Mouse (Mus musculus) heart, embryonic 12.5 days (tissue): ENCODE results near the gene Hhipl1. TPM values are rescaled to one million over a fixed set of nuclear protein-coding genes. Genes with fewer than 3 reads are reported as not detected.

Source experiments
- ATAC-seq: fragments of 200-750 bp; cut with Nextera tagmentation; 2 replicates; pipeline ENCODE4 v1.8.0; 2017; ENCODE audit warnings: moderate TSS enrichment, moderate library complexity; ENCODE audit not compliant: insufficient number of reproducible peaks, low FRiP score
- H3K27ac ChIP-seq: fragments of 300-500 bp; sonication (generic); 2 replicates; pipeline ENCODE4 v1.5.1; 2016; ENCODE audit warnings: mild to moderate bottlenecking, moderate library complexity; ENCODE audit not compliant: poor library complexity, severe bottlenecking
- H3K27me3 ChIP-seq: fragments of 300-500 bp; sonication (generic); replicated peaks from 2 replicates; pipeline ENCODE4 v1.6.1; 2016; ENCODE audit warnings: mild to moderate bottlenecking, moderate library complexity
- H3K36me3 ChIP-seq: fragments of 300-500 bp; sonication (generic); 2 replicates; pipeline ENCODE4 v1.6.1; 2016; ENCODE audit warnings: mild to moderate bottlenecking, moderate library complexity
- H3K4me1 ChIP-seq: fragments of 300-500 bp; sonication (generic); replicated peaks from 2 replicates; pipeline ENCODE4 v1.6.1; 2016; ENCODE audit warnings: mild to moderate bottlenecking
- H3K4me2 ChIP-seq: fragments of 300-500 bp; sonication (generic); 2 replicates; pipeline ENCODE4 v1.6.1; 2016; ENCODE audit warnings: mild to moderate bottlenecking, moderate library complexity
- H3K4me3 ChIP-seq: fragments of 300-500 bp; sonication (generic); 2 replicates; pipeline ENCODE4 v1.5.1; 2016; ENCODE audit warnings: mild to moderate bottlenecking
- H3K9ac ChIP-seq: fragments of 300-500 bp; sonication (generic); 2 replicates; pipeline ENCODE4 v1.6.1; 2016; ENCODE audit warnings: mild to moderate bottlenecking, moderate library complexity
- H3K9me3 ChIP-seq: fragments of 300-500 bp; sonication (generic); replicated peaks from 2 replicates; pipeline ENCODE4 v1.6.1; 2016; ENCODE audit warnings: mild to moderate bottlenecking, moderate library complexity
- WGBS: fragments of 180-500 bp; shearing (Covaris S2); methylation state at CpG from one replicate; pipeline ENCODE4 v1.1.7; 2016; 5-methylcytosine and 5-hydroxymethylcytosine counted together
- polyA plus RNA-seq: library from polyadenylated mRNA; unstranded; fragments of >200 nt; fragmentation: Nextera tagmentation; extraction: Ambion mirVana; gene quantifications from 2 replicates; pipeline ENCODE4 v1.2.1, GENCODE M21; 2016

Gene Hhipl1
- polyA plus RNA-seq, 1 experiment from 2014 or later, result 0.82 TPM

- Histone ChIP-seq H3K9ac (no peak overlapping the region), H3K9me3 (no peaks in the 10 kb centered on the region), H3K4me1 (peaks cover 79% of the 10 kb centered on the region), H3K4me3 (no peak overlapping the region), H3K36me3 (no peaks in the 10 kb centered on the region), H3K27ac (no peak overlapping the region; the same call in 1 of the 2 replicates), H3K4me2 (peak overlapping the region; percentile 99), H3K27me3 (no peaks in the 10 kb centered on the region)
- WGBS, result 51% methylated on average over 16 of the region's 16 CpGs
- no peak for ATAC-seq
Observed at GRCm38 (mm10) chr12:108271351-108272142, 34.5 kb upstream of the Hhipl1 start.

DNA sequence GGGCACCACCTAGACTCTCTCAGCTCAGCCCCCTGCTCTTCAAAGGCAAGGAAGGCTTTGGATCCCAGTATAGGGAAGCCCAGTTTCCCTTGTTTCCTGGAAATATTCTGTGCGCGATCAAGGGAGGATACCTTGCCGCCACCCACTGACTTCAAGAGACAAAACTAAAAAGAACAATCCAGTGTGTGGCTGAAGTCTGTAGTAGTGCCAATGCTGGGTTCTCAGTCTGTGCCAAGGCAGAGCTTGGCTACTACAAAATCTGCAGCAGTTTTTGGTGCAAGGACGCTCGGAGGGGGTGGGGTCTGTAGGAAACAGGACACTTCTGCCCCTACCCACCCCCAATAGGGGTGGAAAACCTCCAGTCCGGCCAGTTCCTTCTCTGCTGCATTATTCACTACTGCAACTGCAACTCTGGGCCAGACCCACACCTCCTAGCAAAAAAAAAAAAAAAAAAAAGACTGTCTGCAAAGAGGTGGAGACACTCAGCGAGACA, 33.9 kb upstream of the Hhipl1 start:
- Histone ChIP-seq H3K9ac (no peak overlapping the region), H3K4me3 (no peak overlapping the region), H3K4me2 (peak overlapping the region; percentile 99), H3K36me3 (no peaks in the 10 kb centered on the region), H3K4me1 (peaks cover 79% of the 10 kb centered on the region), H3K27me3 (no peaks in the 10 kb centered on the region), H3K9me3 (no peaks in the 10 kb centered on the region), H3K27ac (no peak overlapping the region)
- 52% methylated on average over 7 of the region's 7 CpGs for WGBS
- no peak for ATAC-seq

DNA sequence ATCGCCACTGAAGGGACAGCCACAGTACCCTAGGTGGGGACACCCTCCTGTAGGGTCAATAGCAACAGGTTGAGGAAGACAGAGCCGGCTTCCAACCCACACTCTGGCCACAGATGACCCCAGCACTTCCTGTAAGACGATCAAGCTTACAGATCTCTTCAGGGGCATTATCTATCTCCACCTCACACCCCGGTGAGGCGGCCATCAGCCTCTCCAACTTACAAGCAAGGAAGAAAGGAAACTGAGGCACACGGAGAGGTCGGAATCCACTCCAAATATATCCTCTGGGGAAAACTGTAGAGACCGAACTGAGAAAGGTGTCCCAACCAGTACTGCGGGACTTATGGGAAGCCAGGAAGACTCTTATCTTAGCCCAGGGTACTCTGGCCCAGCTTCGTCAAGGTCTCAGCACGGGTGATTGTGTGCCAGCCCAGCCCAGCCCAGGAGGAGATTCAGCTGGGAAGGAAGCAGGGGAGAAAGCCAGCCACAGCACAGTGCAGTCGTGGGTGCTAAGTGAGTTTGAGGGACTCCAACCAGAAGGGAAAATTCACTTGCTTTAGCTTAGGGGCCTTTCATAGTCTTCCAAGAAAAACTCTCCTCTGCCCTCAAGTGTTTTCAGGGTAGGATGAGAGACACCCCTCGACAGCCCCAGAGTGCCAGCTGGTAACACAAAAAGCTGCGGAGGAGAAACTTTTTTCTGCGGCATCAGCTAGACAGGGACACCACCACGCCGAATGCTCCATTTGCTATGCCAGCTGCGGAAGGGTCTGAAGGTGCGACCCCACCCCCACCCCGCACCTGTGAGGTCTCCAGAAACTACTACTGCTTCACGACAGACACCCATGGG, 32.4 kb upstream of the Hhipl1 start:
- H3K4me1 ChIP-seq, result peaks cover 82% of the 10 kb centered on the region
- WGBS, result 3% methylated on average over 21 of the region's 21 CpGs
- H3K4me3 ChIP-seq, result peak overlapping the region; percentile 62

DNA sequence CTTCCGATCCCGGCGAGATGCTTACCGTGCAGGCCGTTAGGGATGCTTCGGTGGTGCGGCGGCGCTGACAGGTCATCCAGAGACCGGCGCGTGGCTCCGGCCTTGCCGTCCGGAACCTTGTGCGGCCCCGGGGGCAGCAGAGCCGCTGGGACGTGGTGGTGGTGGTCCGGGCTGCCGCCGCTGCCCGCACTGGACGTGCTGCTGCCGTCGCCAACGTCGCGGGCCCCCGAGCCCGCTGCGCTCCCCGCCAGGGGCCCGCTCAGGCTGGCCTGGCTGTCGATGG, 31.8 kb upstream of the Hhipl1 start:
- H3K4me2 ChIP-seq, result peak overlapping the region; percentile 99
- peak overlapping the region; percentile 62 for H3K4me3 ChIP-seq
- H3K9ac ChIP-seq, result peak overlapping the region; percentile 81
- peaks cover 76% of the 10 kb centered on the region for H3K4me1 ChIP-seq
- peaks cover 14% of the 10 kb centered on the region for H3K27me3 ChIP-seq
- no peaks in the 10 kb centered on the region for H3K9me3 ChIP-seq
- H3K36me3 ChIP-seq, result no peaks in the 10 kb centered on the region
- under 1% methylated on average over 28 of the region's 35 CpGs for WGBS
- ATAC-seq, result no peak
- H3K27ac ChIP-seq, result 0 out of 2 replicates have a peak overlapping the region, but pooled peaks have one; percentile 4

More for the DNA sequence above, 32.4 kb upstream of the Hhipl1 start:
- no peak for ATAC-seq
- Histone ChIP-seq H3K4me2 (peak overlapping the region; percentile 99), H3K9me3 (no peaks in the 10 kb centered on the region), H3K27me3 (peaks cover 9% of the 10 kb centered on the region), H3K36me3 (no peaks in the 10 kb centered on the region), H3K27ac (no peak overlapping the region), H3K9ac (peak overlapping the region; percentile 81)

- Histone ChIP-seq H3K27ac (peak within 1 kb of the TSS; percentile 44), H3K9me3 (no peaks in the 10 kb centered on the region), H3K4me3 (peak within 1 kb of the TSS; percentile 62), H3K36me3 (no peaks in the 10 kb centered on the region), H3K4me2 (peak within 1 kb of the TSS; percentile 99), H3K27me3 (peaks cover 14% of the 10 kb centered on the region), H3K9ac (peak within 1 kb of the TSS; percentile 81), H3K4me1 (peaks cover 70% of the 10 kb centered on the region)
- peak; percentile 0; the same call in 1 of the 2 replicates for ATAC-seq
- under 1% methylated on average over 109 of the region's 120 CpGs for WGBS
Observed at GRCm38 (mm10) chr12:108274661-108275507, 31.2 kb upstream of the Hhipl1 start, which contains the start of gene Ccdc85c. TSS of gene Ccdc85c (minus strand) at chr12:108275425.

DNA sequence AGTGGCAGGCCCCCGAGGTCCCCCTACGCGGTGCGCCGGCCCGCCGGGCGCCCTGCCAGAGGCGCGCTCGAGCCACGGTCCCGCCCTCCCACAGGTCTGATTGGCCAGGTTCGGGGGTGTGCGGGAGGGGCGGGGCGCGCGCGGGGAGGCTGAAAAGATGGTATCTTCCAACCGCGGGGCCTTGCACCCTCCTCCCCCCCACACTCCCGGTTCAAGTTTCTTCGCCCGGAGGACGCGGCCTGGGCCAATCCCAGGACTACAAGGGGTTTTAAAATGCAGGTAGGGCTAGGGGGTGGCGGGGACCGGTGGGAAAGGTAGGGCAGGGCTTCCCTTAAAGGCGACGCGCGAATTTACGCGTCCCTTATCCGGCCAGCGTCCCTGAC, 30.6 kb upstream of the Hhipl1 start:
- H3K27me3 ChIP-seq, result peaks cover 14% of the 10 kb centered on the region
- no peaks in the 10 kb centered on the region for H3K36me3 ChIP-seq
- under 1% methylated on average over 34 of the region's 37 CpGs for WGBS
- peaks cover 64% of the 10 kb centered on the region for H3K4me1 ChIP-seq
- peak overlapping the region; percentile 62 for H3K4me3 ChIP-seq
- H3K4me2 ChIP-seq, result peak overlapping the region; percentile 99
- H3K9me3 ChIP-seq, result no peaks in the 10 kb centered on the region
- peak overlapping the region; percentile 77 for H3K9ac ChIP-seq
- peak overlapping the region; percentile 44; the same call in 1 of the 2 replicates for H3K27ac ChIP-seq
- peak; percentile 97 for ATAC-seq

DNA sequence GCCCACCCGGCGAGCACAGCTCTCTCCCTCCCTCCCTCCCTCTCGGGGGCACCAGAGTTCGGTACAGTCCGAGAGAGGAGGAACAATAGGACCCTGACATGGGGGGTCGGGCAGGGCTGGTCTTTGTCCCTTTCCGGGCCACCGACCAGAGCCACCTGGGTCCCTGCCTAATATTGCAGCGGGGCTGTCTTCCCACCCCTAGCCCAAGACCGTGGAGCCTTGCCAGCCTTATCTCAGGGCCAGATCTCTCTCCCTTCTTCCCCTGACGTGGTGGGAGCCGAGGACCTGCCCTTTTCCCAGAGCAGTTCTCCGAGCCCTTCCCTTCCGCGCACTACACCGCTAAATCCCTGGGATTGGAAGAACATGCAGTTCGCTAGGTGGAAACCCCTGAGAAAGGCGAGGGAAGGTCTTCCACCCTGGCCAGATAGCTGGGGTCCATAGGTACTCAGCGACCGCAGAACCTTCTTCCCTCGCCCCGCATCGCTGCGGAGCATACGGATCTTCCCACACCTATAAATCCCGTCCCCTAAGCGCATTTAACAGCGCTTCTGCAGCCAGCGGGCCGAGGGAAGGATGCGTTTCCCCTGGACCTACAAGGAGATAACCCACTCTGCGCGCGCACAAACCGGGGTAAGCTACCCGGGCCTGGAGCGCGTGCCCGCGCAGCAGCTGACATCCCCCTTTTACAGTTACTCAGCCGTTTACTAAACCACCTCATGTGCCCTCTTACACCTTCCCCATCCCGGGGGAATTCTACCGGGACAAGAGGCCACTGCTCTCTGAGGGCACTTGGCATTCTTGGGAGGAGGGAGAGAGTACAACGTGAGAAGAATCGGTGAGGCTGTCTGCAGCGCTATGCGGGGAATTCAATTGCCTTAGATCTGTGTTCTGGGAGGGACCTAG, 29.9 kb upstream of the Hhipl1 start:
- Histone ChIP-seq H3K27me3 (peaks cover 14% of the 10 kb centered on the region), H3K9me3 (no peaks in the 10 kb centered on the region), H3K36me3 (no peaks in the 10 kb centered on the region), H3K4me2 (peak overlapping the region; percentile 99), H3K9ac (peak overlapping the region; percentile 77), H3K4me3 (peak overlapping the region; percentile 62), H3K27ac (peak overlapping the region; percentile 44; the same call in 1 of the 2 replicates), H3K4me1 (peaks cover 57% of the 10 kb centered on the region)
- under 1% methylated on average over 45 of the region's 47 CpGs for WGBS
- ATAC-seq, result peak; percentile 10

DNA sequence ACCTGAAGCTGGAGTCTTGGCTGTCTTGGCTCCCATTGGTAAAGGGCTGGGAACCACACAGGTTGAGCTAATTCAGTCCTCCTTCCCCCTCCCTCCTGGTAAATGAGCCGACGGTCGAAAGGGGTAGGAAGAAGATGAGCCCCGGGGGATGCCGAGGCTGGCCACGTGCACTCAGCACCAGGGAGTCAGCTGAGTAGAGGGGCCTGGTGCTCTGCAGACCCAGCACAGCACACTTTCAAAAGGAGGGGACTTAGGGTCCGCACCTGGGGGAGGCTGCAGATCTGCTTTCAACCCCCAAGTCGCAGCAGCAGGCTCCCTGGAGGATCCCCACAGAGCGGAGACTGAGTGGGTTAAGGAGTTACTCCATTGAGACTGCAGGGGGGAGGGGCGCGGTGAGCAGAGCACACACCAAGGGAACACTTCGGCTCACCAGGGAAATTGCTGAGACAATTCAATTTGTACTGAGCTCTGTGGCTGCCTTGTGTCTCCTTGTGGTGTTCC, 28.7 kb upstream of the Hhipl1 start:
- 0 out of 2 replicates have a peak overlapping the region, but pooled peaks have one; percentile 4 for H3K9ac ChIP-seq
- no peak overlapping the region for H3K4me3 ChIP-seq
- H3K36me3 ChIP-seq, result no peaks in the 10 kb centered on the region
- peaks cover 14% of the 10 kb centered on the region for H3K27me3 ChIP-seq
- WGBS, result 7% methylated on average over 11 of the region's 12 CpGs
- peak overlapping the region; percentile 99 for H3K4me2 ChIP-seq
- H3K9me3 ChIP-seq, result no peaks in the 10 kb centered on the region
- peaks cover 45% of the 10 kb centered on the region for H3K4me1 ChIP-seq
- no peak for ATAC-seq
- H3K27ac ChIP-seq, result no peak overlapping the region

- Histone ChIP-seq H3K27ac (no peak overlapping the region), H3K27me3 (peaks cover 14% of the 10 kb centered on the region), H3K9ac (no peak overlapping the region), H3K9me3 (no peaks in the 10 kb centered on the region), H3K4me2 (no peak overlapping the region), H3K36me3 (no peaks in the 10 kb centered on the region), H3K4me3 (no peak overlapping the region), H3K4me1 (peaks cover 35% of the 10 kb centered on the region)
- 50% methylated on average over 15 of the region's 15 CpGs for WGBS
- ATAC-seq, result no peak
Observed at GRCm38 (mm10) chr12:108278221-108278918, 27.7 kb upstream of the Hhipl1 start.
